Mouse (Mus musculus) bone marrow, adult 2 months (tissue): Measurements from ENCODE around the gene Meis2.

ENCODE experiments used
- CTCF ChIP-seq: fragments of 200-500 bp; IDR thresholded peaks from 2 replicates; pipeline ENCODE4 v1.5.1; 2011; ENCODE audit warnings: low read length, control low read depth; ENCODE audit not compliant: control insufficient read depth, insufficient read depth
- POLR2A ChIP-seq: fragments of 200-500 bp; IDR thresholded peaks from 2 replicates; pipeline ENCODE4 v1.6.1; 2011; ENCODE audit warnings: low read depth, mild to moderate bottlenecking, control low read depth, low read length, borderline replicate concordance; ENCODE audit not compliant: control insufficient read depth

DNA sequence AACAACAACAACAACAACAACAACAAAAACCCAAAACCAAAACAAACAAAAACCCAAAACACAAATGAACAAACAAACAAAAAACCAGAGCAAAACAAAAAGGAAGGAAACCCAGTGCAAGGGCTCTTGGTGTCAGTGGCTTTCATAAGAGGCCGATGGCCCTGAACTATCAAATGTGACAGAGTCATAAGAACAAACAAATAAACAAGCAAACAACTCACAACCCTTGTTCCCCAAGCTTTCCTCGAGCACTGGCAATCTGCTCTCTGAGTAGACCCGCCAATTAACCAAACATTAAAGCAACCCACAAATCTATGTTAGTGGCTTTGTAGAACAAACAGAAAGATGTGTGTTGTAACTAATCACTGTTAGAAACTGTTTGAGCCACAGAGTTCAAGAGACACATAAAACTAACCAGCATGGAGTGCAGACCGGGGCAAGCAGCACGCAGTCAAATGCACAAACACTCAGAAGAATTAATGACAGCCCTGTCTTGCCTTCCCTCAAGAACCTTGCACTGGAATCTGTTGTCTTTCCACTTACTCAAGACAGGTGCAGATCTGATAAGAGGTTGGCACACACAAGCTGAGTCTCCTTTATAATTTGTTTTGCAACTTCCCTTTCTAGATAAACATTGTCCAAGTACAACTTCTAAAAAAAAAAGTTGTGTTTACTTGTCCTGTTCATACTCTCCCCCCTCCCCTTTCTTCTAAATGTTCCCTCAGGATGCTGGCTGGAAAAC is 177.1 kb downstream of the Meis2 start:
- TF ChIP-seq CTCF = no peak
- no peak for TF ChIP-seq POLR2A
